Mouse (Mus musculus): Measurements from ENCODE around the gene Tmem255a. TPM values are rescaled to one million over a fixed set of nuclear protein-coding genes. Genes with fewer than 3 reads are reported as not detected.

The Tmem255a gene
- polyA plus RNA-seq, 1 experiment: 0.17 TPM

- Histone ChIP-seq H3K27me3 (replicated peaks; ENCODE audit: control insufficient read depth, insufficient read depth, low read length) (no peaks in the 10 kb centered on the region), H3K4me1 (ENCODE audit: control insufficient read depth, insufficient read depth, low read length) (no peaks in the 10 kb centered on the region), H3K27ac (ENCODE audit: insufficient read depth, low read depth, low read length) (no peak overlapping the region), H3K36me3 (ENCODE audit: control insufficient read depth, insufficient read depth, low read length) (no peaks in the 10 kb centered on the region), H3K4me3 (ENCODE audit: insufficient read depth, low read depth, low read length) (no peak overlapping the region)
- TF ChIP-seq POLR2A (IDR thresholded peaks at IDR 0.05; ENCODE audit: low read depth, low read length): no peak
- no peak for TF ChIP-seq CTCF (conservative IDR thresholded peaks at IDR 0.05; ENCODE audit: insufficient read depth, insufficient read length, low read depth, low read length)
- DNase-seq: no peak
- WGBS: 68% methylated on average over 9 of the region's 9 CpGs
These were observed 86.2 kb downstream of the Tmem255a start for GRCm38 (mm10) chrX:38166064-38166463.

GRCm38 (mm10) chrX:38165315-38165714 is 86.9 kb downstream of the Tmem255a start:
- WGBS: 89% methylated on average over 3 of the region's 3 CpGs

GRCm38 (mm10) chrX:38159097-38159496 is 93.1 kb downstream of the Tmem255a start:
- no peak overlapping the region for H3K4me3 ChIP-seq (ENCODE audit: insufficient read depth, low read depth, low read length)
- no peak overlapping the region for H3K27ac ChIP-seq (ENCODE audit: insufficient read depth, low read depth, low read length)
- H3K4me1 ChIP-seq (ENCODE audit: control insufficient read depth, insufficient read depth, low read length): no peaks in the 10 kb centered on the region
- no peaks in the 10 kb centered on the region for H3K36me3 ChIP-seq (ENCODE audit: control insufficient read depth, insufficient read depth, low read length)
- 71% methylated on average over 1 of the region's 1 CpGs for WGBS
- H3K27me3 ChIP-seq (replicated peaks; ENCODE audit: control insufficient read depth, insufficient read depth, low read length): no peaks in the 10 kb centered on the region
- DNase-seq: no peak
- TF ChIP-seq POLR2A (IDR thresholded peaks at IDR 0.05; ENCODE audit: low read depth, low read length): no peak
- TF ChIP-seq CTCF (conservative IDR thresholded peaks at IDR 0.05; ENCODE audit: insufficient read depth, insufficient read length, low read depth, low read length): no peak

More at GRCm38 (mm10) chrX:38165315-38165714, 86.9 kb downstream of the Tmem255a start:
- no peak for TF ChIP-seq POLR2A (IDR thresholded peaks at IDR 0.05; ENCODE audit: low read depth, low read length)
- no peak for TF ChIP-seq CTCF (conservative IDR thresholded peaks at IDR 0.05; ENCODE audit: insufficient read depth, insufficient read length, low read depth, low read length)
- Histone ChIP-seq H3K4me3 (ENCODE audit: insufficient read depth, low read depth, low read length) (no peak overlapping the region), H3K27me3 (replicated peaks; ENCODE audit: control insufficient read depth, insufficient read depth, low read length) (no peaks in the 10 kb centered on the region), H3K4me1 (ENCODE audit: control insufficient read depth, insufficient read depth, low read length) (no peaks in the 10 kb centered on the region), H3K36me3 (ENCODE audit: control insufficient read depth, insufficient read depth, low read length) (no peaks in the 10 kb centered on the region), H3K27ac (ENCODE audit: insufficient read depth, low read depth, low read length) (no peak overlapping the region)
- no peak for DNase-seq

Other genes with a start within 250 kb of the Tmem255a start
- not detected in 2 replicates for gene Btg1-ps1, start 233.6 kb downstream of the Tmem255a start, polyA plus RNA-seq (2012; rRNA removed)
- not detected in 2 replicates for gene Btg1-ps2, start 209.3 kb downstream of the Tmem255a start, polyA plus RNA-seq (2012; rRNA removed)
- not detected in 2 replicates for gene Rhox10, start 186.0 kb downstream of the Tmem255a start, polyA plus RNA-seq (2012; rRNA removed)
- gene Rhox11, start 167.3 kb downstream of the Tmem255a start, polyA plus RNA-seq (2012; rRNA removed): not detected in 2 replicates
- not detected in 2 replicates for gene Rhox12, start 141.5 kb downstream of the Tmem255a start, polyA plus RNA-seq (2012; rRNA removed)
- gene Rhox13, start 131.2 kb downstream of the Tmem255a start, polyA plus RNA-seq (2012; rRNA removed): not detected in 2 replicates
- gene Zbtb33, start 62.6 kb downstream of the Tmem255a start, polyA plus RNA-seq (2012; rRNA removed): 4.4 and 4.6 TPM in 2 replicates
- 0.11 TPM in 1 of 2 replicates, not detected in the other for gene Atp1b4, start 63.7 kb upstream of the Tmem255a start, polyA plus RNA-seq (2012; rRNA removed)
- gene Lamp2, start 204.0 kb upstream of the Tmem255a start, polyA plus RNA-seq (2012; rRNA removed): 312 and 353 TPM in 2 replicates

Measured in kidney, adult 2 months (tissue).